Mouse (Mus musculus) adrenal gland, adult (tissue): ENCODE measurements around the gene Tbpl1.

Experiments
- DNase-seq, 2 experiments: peaks; one replicate each; pipeline ENCODE4 v3.0.0; 2022 to 2023; ENCODE audit warnings: low spot score in 1 of 2; ENCODE audit not compliant: inconsistent age in 2 of 2

Gene Tbpl1

DNA sequence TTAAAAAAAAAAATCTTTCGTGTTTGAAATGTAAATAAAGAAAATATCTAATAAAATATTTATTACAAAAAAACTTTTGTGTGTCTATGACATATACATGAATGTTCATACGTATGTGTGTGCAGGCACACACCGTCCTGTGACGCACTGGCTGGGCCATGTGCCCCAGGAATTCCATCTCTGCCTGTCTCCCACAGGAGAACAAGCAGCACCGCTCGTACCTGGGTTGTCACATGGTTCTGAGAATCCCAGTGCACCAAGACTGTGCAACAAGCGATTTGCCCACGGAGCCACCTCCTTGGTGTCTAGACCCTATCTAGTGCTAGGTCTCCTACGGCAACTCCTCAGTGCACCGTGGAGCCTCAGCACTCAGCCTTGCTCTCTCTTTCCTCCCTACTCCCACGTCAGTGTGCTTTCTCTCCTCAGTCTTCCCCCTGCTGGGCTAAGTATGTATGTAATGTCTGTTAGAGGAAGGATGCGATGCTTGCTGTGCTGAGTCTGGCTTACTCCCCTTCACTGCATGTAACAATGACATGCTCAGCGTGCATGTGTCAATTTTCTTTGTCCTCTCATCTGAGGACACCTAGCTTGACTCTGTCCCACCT, 21.5 kb downstream of the Tbpl1 start:
- no peak for DNase-seq

DNA sequence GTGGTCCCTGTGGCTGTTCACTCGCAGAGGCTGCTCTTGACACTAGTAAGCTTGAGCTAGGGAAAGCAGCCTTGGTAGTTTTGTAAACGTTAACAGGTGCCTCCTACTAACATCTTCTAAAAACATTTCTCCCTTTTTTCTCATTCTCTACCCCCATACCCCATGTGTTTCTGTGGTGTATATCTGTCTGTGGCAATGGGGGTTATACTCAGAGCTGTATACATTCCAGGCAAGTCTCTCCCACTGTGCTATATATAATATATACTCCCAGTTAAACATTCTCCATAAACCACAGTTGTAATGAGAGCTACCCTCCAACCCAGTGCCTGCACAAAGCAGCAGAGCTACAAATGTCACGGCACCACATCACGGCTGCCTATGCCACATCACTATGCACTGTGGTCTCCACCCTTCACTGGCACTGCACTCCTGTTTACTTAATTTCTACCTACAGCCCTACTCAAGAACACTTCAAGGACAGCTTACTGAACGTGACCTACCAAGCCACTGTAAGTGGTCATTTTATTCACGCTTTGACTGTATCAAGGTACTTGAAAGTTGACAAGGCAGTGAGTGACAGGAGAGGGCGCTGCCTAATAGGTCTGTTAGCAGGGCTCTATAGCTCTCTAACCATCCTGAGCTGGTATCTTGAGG, 23.4 kb downstream of the Tbpl1 start:
- DNase-seq = no peak

DNA sequence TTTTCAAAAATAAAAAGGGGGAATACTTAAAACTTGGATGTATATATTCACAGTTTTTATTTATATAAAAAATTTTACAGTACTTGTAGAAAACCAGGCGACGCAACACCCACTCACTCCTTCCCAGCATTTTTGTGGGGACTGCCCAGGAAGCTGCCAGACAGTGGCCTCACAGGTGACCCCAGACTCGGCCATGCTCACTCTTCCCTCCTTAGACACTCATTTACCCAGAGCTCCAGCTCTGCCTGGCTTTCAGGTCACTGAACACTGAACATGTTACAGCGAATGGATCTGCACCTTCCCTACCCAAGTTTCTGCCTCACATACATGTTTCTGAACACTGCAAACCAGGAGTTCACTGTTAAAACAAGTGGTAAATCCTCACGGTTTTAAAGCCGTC, 27.9 kb downstream of the Tbpl1 start:
- DNase-seq = no peak

DNA sequence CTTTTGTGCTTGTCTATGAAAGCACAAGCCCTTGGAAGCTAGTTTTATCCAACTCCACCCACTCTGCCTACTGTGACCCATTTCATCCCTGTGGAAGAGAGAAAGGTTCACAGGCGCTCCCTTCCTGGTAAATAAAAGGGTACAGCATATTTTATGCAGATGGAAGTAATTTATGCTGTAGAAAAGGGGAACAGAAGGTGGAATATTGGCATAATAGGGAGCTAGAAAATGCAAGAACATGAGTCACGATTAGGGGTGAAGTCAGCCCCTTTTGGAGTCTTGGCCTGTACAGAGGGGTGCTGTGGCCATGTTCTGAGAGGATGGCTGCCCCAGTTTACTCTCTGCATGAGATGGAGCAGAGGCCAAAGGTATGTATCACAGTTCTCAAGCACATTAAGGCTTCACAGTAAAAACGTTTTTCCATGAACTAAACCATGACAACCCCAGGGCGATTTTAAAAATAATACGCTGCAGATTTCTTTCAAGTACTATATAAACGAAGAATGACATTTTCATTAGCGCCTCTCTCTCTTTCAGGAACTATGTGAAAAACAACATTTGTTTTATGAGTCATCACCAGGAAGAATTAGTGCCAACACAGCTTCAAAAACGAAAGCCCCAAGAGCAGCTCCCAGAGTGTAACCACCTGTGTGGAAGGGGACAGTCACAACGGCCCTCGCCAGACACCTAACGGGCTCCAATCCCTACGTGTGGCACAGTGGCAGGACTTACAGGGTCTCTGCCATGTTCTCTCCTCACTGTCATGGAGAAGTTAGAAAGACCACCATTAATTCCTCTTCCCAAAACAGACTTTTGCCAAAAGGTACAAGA, 30.0 kb downstream of the Tbpl1 start:
- no peak for DNase-seq

DNA sequence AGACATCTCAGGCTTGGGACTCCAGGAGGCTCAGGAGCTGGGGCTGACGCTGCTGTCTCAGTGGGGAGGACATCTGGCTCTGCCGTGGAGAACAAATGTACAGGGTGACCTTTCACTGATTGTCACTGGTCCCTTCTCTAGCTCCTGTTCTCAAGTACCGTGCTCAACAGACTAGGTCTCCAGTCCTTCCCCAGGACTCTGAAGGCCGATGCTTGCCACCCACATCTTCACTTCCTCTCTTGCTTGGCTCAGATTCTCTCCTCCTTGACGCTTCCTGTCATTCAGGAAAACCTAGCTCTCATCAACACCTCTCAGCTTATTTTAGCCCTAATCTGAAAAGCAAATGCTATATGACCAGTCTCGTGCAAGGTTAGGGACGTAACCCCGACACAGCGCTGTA, 31.0 kb downstream of the Tbpl1 start:
- DNase-seq = no peak

DNA sequence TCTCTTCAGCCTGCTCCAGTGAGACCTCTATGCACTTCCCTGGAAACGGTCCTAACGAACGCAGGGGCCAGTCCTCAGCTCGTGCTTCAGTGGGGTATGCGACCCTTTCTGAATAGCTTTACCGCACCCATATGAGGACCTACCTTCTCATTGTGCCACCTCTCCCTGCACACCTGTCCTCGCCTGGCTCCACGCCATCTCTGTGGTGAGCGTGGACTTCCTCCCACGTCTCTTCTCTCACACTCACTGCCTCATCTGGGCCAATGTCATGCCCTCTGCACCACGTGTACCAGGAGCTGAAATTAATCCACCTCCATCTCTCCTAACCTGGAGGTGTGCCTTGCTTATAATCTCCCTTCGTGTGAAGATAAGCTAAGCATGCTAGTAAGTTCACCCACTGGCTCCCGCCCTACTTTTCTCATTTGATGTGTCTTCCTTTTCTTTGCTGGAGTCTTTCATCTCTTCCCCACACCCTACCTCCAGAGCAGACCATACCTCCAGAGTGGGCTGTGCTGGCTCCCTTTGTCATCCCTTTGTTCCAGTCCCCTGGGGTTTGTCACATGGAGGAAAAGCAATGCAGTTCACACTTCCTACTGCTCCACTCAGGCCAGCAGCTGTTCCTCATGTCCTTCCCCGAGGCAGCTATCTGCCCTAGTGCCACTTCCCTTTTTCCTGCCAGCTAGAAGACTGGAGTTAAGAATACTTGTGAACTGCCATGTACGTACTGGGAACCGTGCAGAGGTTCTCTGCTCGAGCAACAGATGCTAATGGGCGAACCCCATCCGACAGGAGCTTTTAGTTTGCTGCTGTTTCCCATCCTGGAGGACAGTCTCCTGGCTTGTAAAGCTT, 32.0 kb downstream of the Tbpl1 start:
- DNase-seq = no peak

DNA sequence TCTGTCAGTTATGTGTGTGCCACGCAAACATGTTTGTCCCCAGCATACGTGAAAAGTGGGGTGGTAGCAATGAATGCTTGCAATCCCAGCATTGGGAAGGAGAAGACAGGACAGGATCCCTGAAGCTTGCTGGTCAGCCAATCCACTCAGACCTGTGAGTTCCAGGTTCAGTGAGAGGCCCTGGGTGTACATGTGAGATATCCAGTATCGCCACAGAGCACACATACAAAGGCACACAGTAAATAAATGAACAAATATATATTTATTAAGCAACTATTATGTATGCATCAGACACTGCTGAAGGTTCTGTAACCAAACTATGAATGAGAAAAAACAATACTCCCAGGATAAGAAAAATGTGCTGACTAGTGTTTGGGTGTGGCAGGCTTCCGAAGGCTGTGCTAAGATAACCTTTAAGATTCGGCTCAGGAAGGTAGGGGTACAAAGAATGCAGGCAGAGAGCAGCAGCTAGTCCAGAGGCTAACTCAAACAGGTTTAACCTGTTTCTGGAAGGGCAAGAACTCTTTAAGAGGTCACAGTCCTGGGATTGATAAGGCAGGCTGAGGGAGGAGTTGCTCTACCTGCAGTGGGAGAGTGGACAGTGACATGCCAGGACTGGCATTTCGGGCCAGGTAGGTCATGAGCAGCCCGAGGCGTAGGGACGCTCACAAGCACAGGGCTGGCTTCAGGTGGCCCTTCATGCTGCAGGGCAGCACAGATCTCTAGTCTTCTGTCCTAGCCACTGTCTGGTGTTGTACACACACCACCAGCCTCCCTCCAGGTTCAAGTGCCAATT, 33.4 kb downstream of the Tbpl1 start:
- DNase-seq = no peak

DNA sequence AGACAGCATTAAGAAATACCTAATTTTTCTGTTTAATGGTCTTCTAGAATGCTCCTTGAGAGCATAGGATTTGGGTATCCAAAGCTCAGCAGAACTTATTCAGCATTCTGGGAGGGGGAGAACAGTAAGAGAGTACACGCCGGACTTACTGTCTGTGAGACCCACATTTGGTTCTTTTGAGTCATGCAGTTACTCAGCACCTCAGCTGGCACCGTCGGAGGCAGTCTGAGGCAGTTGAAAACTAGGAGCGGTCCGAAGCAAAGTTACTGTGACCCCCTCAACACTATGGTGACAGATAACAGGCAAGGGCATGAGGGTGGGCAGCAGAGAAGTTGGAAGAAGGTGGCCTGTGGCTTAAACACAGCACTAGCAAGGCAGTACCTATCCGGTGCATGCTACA, 34.9 kb downstream of the Tbpl1 start:
- no peak for DNase-seq

DNA sequence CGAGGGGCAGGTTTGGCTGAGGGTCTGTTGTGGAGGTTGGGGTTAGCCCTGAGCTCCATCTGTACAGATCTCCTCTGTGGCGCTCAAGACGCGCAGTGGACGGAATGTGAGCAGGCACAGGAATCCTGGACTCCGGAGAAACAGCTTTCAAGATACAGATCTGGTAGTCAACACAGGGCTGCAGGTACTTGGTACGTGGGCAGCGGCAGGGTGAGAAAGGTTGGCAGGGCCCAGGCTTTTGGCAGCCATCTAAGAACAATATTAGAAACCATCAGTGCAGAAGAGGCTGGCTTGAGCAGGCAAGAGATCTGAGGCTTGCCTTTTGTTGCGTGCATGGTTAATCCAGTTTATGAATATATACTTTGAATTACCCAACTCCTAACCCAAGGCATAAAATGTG, 35.5 kb downstream of the Tbpl1 start:
- no peak for DNase-seq

DNA sequence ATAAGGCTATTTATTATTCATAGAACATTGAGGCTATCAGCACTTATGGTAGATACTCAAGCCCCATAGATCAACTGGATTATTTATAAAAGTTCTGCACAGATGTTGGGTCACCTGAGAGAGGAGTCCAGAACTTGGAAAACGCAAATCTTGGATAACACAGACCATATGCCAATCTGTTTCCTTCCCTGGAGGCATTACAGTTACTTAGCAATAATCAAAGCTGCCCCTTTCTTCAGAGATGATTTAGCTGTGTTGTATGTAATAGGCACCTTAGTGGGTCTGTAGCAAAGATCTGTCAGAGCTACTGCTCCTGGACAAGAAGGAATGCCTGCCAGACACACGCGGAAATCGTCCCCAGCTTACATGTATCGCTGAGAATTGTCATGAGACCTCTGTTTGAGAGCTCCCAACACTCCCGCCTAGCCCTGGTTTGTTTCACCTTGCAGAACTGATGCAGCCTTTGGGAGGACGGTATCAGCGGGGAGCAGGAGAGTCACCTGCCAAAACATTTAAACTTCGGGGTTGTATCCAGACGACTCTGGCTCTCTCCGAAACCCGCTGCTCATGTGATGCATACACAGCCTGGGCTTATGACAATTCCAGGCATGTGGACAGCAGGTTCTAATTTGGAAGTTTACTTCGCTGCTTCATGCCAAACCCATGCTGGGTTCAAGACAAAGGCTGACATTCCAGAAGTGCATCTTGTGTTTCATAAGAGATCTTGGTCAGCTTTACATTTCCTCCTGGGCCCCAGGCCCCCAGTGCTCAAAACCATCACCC, 55.7 kb downstream of the Tbpl1 start:
- no peak for DNase-seq

DNA sequence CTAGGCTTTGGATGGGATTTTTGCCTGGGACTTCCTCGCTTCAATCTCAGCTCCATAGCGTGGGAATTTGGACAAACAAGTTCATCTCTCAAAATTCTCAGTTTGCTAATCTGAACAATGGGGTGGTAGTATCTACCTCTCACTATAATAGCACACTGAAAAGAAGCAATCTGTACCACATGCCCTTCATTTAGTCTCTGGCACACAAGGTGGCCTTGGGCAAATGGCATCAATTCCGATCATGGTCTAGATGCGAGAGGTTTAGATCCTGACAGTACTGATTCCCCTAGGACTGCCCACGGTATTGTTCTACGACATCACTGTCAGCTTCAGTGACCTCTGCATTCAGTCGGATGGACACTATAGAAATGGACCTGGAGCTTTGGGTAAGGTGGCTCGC, 57.6 kb downstream of the Tbpl1 start:
- DNase-seq = no peak

DNA sequence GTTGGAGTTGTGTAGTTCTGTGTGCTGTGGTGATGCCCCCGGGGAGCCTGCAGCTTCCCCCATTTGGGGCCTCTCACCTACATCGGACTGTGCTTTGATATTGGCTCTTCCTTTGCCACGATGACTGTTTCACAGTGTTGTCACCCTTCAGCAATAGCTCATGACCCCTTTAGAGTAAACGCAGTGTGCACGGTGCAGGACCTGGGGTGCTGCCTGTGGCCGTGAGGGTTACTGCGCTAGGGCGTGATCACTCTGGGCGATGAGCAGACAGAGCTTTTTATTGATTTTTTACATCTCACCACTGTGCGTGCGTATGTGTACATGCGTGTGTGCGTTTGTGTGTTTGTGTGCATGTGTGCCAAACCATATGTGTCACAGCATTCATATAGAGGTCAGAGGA, 63.2 kb downstream of the Tbpl1 start:
- no peak for DNase-seq

DNA sequence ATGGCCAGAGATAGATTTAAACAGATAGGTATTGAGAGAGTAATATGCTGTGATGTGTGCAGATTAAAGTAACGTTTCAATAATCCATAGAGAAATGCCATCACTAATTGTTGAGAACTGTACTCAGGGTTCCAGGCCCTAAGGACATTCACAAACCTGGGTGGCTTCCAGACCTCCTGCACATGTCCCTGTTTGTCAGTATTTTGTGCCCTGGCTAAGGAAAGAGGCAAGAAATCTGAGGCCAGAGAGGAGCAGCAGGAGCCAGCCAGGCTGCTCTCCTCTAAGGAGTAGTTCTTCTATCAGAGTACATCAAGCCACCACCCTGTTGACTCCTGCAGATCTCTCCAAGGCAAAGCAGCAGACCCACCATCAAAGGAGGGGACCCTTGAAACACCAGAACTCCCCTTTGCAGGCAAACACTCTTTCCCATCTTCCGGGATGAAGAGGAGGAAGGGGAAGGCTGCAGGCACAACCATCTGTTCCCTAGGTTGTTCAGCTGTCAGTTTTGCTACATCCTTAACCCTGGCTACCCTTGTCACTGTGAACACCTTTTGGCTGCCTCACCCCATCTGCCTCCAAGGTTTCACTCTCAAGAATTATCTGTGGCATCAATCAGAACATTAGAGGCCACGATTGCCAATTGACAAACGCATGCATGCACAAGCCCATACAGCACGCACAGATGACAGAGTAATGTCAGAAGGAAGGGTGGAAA, 71.3 kb downstream of the Tbpl1 start:
- no peak for DNase-seq

DNA sequence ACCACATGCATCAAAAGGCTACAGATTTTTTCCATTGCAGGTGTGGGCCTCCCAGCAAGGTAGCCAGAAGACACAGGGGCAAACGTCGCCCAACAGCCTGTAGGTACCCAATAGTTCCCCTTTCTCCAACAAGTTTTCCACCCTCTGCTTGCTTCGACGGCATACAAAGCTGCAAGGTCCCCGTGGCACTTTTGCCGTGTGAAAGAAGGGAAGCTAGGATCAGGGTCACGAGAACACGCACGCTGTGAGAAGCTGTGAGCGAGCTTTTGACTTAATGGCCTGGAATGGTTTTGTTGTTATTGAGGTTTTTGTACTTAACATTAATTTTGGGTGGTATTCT, 72.4 kb downstream of the Tbpl1 start:
- DNase-seq = no peak

DNA sequence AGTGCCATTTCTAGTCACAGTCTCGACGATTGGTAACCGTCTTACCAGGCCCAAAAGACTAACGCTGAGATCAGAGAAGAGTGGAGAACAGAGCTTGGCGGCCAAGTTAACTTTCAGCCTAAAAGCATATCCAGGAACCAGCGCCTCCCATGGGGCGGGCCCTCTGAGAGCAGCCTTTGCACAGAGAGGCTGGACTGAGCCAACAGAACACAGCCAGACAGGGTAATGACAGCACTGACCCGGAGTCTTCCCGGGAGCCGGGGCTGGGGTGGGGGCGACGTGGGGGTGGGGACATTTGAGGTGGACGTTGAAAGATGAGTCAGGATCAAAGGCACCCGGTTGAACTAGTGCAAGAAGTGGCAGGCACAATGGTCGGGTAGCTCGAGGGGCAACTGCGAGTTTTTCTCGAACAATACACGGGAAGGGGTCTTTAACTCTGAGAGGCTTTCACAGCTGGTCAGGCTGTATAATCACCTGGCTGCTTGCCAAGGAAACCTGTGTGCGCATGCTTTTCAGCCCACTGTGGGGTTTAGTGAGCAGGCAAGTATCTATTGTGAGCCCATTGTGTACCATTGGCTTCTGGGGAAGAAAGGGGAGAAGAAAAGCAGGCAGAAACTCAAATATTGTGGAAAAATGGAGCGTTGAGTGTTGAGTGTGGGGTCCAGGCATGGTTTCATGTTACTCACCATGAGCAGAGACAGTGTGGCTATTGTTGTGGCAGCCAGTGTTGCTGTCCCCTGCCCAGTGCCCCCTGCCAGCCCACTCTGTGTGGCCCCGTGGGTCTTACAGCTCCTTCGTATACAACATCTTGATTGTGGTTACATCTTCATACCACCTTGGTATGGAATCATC, 73.0 kb downstream of the Tbpl1 start:
- DNase-seq = peak in 1 of 2 experiments; percentile 28
